Mouse (Mus musculus): ENCODE data around the gene Coq8a.

DNA sequence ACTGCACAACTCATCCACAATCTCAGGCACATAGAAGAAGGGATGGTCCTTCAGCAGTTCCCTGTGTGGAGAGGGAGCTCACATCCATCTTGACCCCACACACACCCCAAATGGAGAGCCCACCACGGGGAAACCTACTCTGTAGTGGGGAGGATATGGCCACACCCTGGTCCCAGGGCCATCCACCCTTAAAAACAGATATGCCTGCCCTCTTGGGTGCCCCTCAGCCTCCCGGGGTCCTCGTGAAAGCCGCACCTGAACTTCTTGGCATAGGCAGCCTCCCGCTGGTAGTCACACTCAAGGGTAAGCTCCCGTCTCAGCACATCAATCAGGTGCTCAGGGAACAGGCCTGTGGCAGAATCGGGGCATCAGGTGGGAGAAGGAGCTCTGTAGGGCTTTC lies 30.2 kb downstream of the Coq8a start:
- no peak for TF ChIP-seq CTCF (IDR thresholded peaks at IDR 0.05; ENCODE audit: insufficient read depth, low read length)
- no peak for TF ChIP-seq POLR2A (IDR thresholded peaks at IDR 0.05; ENCODE audit: borderline replicate concordance, extremely low read depth, low read depth, low read length)

All from lung, adult 2 months (tissue).